Mouse (Mus musculus): ENCODE measurements around the gene Sf1. TPM values are rescaled to one million over a fixed set of nuclear protein-coding genes. Genes with fewer than 3 reads are reported as not detected.

Sf1 gene
- polyA plus RNA-seq, 1 experiment from 2014 or later: 126 TPM

- Histone ChIP-seq H3K27ac (ENCODE audit: low read length) (no peak overlapping the region), H3K4me3 (ENCODE audit: low read depth, low read length) (no peak overlapping the region), H3K4me2 (replicated peaks; ENCODE audit: low read depth, low read length) (no peak overlapping the region), H3K27me3 (ENCODE audit: control insufficient read depth, insufficient read depth, low read length) (no peaks in the 10 kb centered on the region), H3K9ac (replicated peaks; ENCODE audit: low read depth, low read length) (no peak overlapping the region), H3K4me1 (ENCODE audit: control insufficient read depth, insufficient read depth, low read length) (peaks cover 9% of the 10 kb centered on the region), H3K9me3 (ENCODE audit: control insufficient read depth, low read depth, low read length) (no peaks in the 10 kb centered on the region), H3K36me3 (ENCODE audit: control insufficient read depth, insufficient read depth, low read length) (no peaks in the 10 kb centered on the region)
- 58% methylated on average over 5 of the region's 5 CpGs for WGBS
- no peak for ATAC-seq (ENCODE audit: insufficient number of reproducible peaks, insufficient read depth, low FRiP score, low read depth)
Observed at GRCm38 (mm10) chr19:6331178-6331577, 32.3 kb upstream of the Sf1 start.

- Histone ChIP-seq H3K9ac (replicated peaks; ENCODE audit: low read depth, low read length) (no peak overlapping the region), H3K4me3 (ENCODE audit: low read depth, low read length) (no peak overlapping the region)
- 20% methylated on average over 13 of the region's 13 CpGs for WGBS
Observed at GRCm38 (mm10) chr19:6331719-6332516, 31.6 kb upstream of the Sf1 start.

DNA sequence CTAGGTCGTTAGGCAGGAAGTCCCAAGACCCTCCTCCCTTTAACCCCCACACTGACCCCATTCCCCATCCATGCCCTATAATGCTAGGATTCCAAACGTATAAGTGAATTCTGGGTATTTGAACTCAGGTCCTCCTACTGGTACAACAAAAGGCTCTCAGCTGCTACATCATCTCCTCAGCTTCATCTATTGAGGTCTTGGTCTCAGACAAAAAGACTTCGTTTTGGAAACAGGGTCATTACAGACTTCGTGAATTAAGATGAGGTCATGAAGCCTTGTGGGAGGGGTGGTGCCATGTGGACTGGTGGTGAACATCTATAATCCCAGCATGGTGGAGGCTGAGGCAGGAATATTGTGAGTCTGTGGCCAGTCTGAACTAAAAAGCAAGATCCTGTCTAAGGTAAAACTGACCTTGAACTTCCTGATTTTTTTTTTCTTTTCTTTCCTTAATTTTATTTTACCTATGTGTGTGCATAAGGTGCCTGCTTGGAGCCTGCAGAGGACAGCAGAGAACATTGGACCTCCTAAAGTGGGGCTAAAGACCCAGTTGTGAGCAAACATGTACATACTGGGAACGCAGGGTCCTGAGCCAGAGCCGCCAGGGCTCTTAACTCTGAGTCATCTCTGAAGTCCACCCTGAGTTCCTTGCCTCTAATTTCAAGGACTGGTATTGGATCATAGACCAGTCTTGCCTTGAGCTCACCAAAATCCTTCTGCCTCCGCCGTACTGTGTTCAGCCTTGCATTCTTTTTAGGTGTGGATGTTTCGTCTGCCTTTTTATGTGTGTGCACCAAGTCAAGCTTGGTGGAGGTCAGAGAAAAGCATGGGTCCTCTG is 29.5 kb upstream of the Sf1 start:
- Histone ChIP-seq H3K27me3 (ENCODE audit: control insufficient read depth, insufficient read depth, low read length) (no peaks in the 10 kb centered on the region), H3K4me3 (ENCODE audit: low read depth, low read length) (peak overlapping the region; percentile 80), H3K27ac (ENCODE audit: low read length) (peak overlapping the region; percentile 83), H3K4me2 (replicated peaks; ENCODE audit: low read depth, low read length) (peak overlapping the region; percentile 25), H3K4me1 (ENCODE audit: control insufficient read depth, insufficient read depth, low read length) (peaks cover 17% of the 10 kb centered on the region), H3K9ac (replicated peaks; ENCODE audit: low read depth, low read length) (no peak overlapping the region), H3K9me3 (ENCODE audit: control insufficient read depth, low read depth, low read length) (no peaks in the 10 kb centered on the region), H3K36me3 (ENCODE audit: control insufficient read depth, insufficient read depth, low read length) (peaks cover 17% of the 10 kb centered on the region)
- WGBS: 58% methylated on average over 9 of the region's 9 CpGs
- ATAC-seq (ENCODE audit: insufficient number of reproducible peaks, insufficient read depth, low FRiP score, low read depth): no peak

More at GRCm38 (mm10) chr19:6331719-6332516, 31.6 kb upstream of the Sf1 start:
- H3K36me3 ChIP-seq (ENCODE audit: control insufficient read depth, insufficient read depth, low read length): no peaks in the 10 kb centered on the region; the same call in 1 of the 2 replicates
- H3K4me2 ChIP-seq (replicated peaks; ENCODE audit: low read depth, low read length): no peak overlapping the region; the same call in 1 of the 2 replicates
- H3K9me3 ChIP-seq (ENCODE audit: control insufficient read depth, low read depth, low read length): no peaks in the 10 kb centered on the region
- no peaks in the 10 kb centered on the region for H3K27me3 ChIP-seq (ENCODE audit: control insufficient read depth, insufficient read depth, low read length)
- H3K4me1 ChIP-seq (ENCODE audit: control insufficient read depth, insufficient read depth, low read length): peaks cover 16% of the 10 kb centered on the region
- ATAC-seq (ENCODE audit: insufficient number of reproducible peaks, insufficient read depth, low FRiP score, low read depth): no peak
- no peak overlapping the region for H3K27ac ChIP-seq (ENCODE audit: low read length)

DNA sequence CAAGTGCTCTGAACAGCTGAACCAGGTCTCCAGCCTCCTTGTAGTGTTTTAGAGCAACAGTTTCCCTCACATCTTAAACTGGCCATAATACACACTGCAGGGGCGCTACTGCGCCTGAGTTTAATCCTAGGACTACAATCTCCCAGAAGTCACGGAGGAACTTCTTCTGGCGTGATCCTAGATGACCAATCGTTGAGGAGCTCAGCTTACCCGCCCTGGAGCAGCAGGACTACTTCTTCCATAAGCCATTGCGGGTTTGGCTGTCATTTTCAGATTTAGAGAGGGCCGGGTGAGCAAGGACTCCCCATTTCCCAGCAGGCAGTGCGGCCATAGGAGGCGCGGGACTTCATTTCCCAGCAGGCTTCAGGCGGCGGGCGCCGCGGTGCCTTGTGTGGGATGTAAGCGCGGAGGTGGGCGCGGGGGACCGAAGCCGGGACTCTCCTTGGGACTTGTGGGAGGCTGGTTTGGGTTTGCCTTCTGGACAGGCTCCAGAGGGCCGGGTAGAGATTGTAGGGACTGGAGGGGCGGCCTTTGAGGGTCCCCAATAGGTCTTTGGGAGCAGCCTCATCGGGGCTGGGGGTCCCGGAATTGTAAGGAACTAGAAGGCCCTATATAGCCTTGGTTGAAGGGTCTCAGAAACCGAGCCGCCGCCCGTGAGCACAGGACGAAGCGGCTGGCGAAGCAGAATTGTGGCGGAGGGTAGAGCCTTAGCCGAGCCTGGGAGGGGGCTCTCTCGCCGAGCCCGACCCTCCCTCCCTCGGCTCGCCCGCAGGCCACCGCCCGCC is 28.6 kb upstream of the Sf1 start, which contains the start of gene Men1:
TSS of gene Men1 (plus strand) at position 307 of the 785 bp plus-strand sequence.
- Histone ChIP-seq H3K4me1 (ENCODE audit: control insufficient read depth, insufficient read depth, low read length) (peaks cover 20% of the 10 kb centered on the region), H3K36me3 (ENCODE audit: control insufficient read depth, insufficient read depth, low read length) (peaks cover 26% of the 10 kb centered on the region), H3K9me3 (ENCODE audit: control insufficient read depth, low read depth, low read length) (no peaks in the 10 kb centered on the region), H3K4me2 (replicated peaks; ENCODE audit: low read depth, low read length) (peak within 1 kb of the TSS; percentile 82), H3K4me3 (ENCODE audit: low read depth, low read length) (peak within 1 kb of the TSS; percentile 80), H3K9ac (replicated peaks; ENCODE audit: low read depth, low read length) (peak within 1 kb of the TSS; percentile 77), H3K27me3 (ENCODE audit: control insufficient read depth, insufficient read depth, low read length) (no peaks in the 10 kb centered on the region), H3K27ac (ENCODE audit: low read length) (peak within 1 kb of the TSS; percentile 83)
- under 1% methylated on average over 43 of the region's 43 CpGs for WGBS
- ATAC-seq (ENCODE audit: insufficient number of reproducible peaks, insufficient read depth, low FRiP score, low read depth): peak; percentile 93

DNA sequence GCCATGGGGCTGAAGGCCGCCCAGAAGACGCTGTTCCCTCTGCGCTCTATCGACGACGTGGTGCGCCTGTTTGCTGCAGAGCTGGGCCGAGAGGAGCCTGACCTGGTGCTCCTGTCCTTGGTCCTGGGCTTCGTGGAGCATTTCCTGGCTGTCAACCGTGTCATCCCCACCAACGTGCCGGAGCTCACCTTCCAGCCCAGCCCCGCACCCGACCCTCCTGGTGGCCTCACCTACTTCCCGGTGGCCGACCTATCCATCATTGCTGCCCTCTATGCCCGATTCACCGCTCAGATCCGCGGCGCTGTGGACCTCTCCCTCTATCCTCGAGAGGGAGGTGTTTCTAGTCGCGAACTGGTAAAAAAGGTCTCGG is 28.0 kb upstream of the Sf1 start:
- no peaks in the 10 kb centered on the region for H3K9me3 ChIP-seq (ENCODE audit: control insufficient read depth, low read depth, low read length)
- H3K36me3 ChIP-seq (ENCODE audit: control insufficient read depth, insufficient read depth, low read length): peaks cover 31% of the 10 kb centered on the region
- H3K4me3 ChIP-seq (ENCODE audit: low read depth, low read length): peak overlapping the region; percentile 80
- H3K27me3 ChIP-seq (ENCODE audit: control insufficient read depth, insufficient read depth, low read length): no peaks in the 10 kb centered on the region
- H3K9ac ChIP-seq (replicated peaks; ENCODE audit: low read depth, low read length): peak overlapping the region; percentile 77
- peaks cover 23% of the 10 kb centered on the region for H3K4me1 ChIP-seq (ENCODE audit: control insufficient read depth, insufficient read depth, low read length)
- H3K4me2 ChIP-seq (replicated peaks; ENCODE audit: low read depth, low read length): peak overlapping the region; percentile 82
- 0% methylated on average over 25 of the region's 25 CpGs for WGBS
- H3K27ac ChIP-seq (ENCODE audit: low read length): peak overlapping the region; percentile 75
- no peak for ATAC-seq (ENCODE audit: insufficient number of reproducible peaks, insufficient read depth, low FRiP score, low read depth)

DNA sequence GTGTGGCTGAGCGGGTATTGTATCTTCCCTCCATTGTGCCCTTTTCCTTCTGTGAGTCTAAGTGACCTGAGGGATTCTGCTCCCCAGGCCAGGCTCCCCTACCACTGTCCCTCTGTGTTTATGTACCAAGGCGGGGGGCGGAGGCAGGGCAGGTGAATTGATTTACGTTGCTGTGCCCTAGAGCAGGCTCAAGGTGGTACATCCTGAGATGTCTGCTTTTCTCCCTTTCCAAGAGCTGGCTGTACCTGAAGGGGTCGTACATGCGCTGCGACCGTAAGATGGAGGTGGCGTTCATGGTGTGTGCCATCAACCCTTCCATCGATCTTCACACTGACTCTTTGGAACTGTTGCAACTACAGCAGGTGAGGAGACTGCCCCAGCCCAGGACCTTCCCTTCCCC is 26.6 kb upstream of the Sf1 start:
- H3K36me3 ChIP-seq (ENCODE audit: control insufficient read depth, insufficient read depth, low read length): peaks cover 31% of the 10 kb centered on the region
- no peak for ATAC-seq (ENCODE audit: insufficient number of reproducible peaks, insufficient read depth, low FRiP score, low read depth)
- peak overlapping the region; percentile 82; the same call in 1 of the 2 replicates for H3K4me2 ChIP-seq (replicated peaks; ENCODE audit: low read depth, low read length)
- no peak overlapping the region for H3K9ac ChIP-seq (replicated peaks; ENCODE audit: low read depth, low read length)
- no peaks in the 10 kb centered on the region for H3K27me3 ChIP-seq (ENCODE audit: control insufficient read depth, insufficient read depth, low read length)
- H3K4me1 ChIP-seq (ENCODE audit: control insufficient read depth, insufficient read depth, low read length): peaks cover 26% of the 10 kb centered on the region
- no peak overlapping the region for H3K27ac ChIP-seq (ENCODE audit: low read length)
- H3K4me3 ChIP-seq (ENCODE audit: low read depth, low read length): no peak overlapping the region
- WGBS: 93% methylated on average over 10 of the region's 10 CpGs
- H3K9me3 ChIP-seq (ENCODE audit: control insufficient read depth, low read depth, low read length): no peaks in the 10 kb centered on the region

DNA sequence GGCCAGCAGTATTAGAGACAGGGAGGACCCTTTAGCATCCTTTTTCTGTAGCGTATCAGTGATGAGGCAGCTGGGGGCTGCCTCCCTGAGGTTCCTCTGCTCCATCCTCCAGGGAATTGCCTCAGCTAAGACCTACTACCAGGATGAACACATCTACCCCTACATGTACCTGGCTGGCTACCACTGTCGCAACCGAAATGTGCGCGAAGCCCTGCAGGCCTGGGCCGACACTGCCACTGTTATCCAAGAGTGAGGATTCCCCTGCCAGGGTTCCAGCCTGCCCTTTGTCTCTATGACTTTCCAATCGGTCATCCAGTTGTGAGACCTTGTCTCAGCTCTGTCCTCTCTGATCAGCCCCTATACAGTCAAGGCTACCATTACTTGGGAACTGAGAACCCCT is 25.3 kb upstream of the Sf1 start:
- Histone ChIP-seq H3K27me3 (ENCODE audit: control insufficient read depth, insufficient read depth, low read length) (no peaks in the 10 kb centered on the region), H3K4me3 (ENCODE audit: low read depth, low read length) (no peak overlapping the region), H3K9ac (replicated peaks; ENCODE audit: low read depth, low read length) (no peak overlapping the region), H3K36me3 (ENCODE audit: control insufficient read depth, insufficient read depth, low read length) (peaks cover 31% of the 10 kb centered on the region), H3K9me3 (ENCODE audit: control insufficient read depth, low read depth, low read length) (no peaks in the 10 kb centered on the region), H3K4me2 (replicated peaks; ENCODE audit: low read depth, low read length) (no peak overlapping the region), H3K4me1 (ENCODE audit: control insufficient read depth, insufficient read depth, low read length) (peaks cover 26% of the 10 kb centered on the region), H3K27ac (ENCODE audit: low read length) (no peak overlapping the region)
- no peak for ATAC-seq (ENCODE audit: insufficient number of reproducible peaks, insufficient read depth, low FRiP score, low read depth)
- 97% methylated on average over 7 of the region's 7 CpGs for WGBS

DNA sequence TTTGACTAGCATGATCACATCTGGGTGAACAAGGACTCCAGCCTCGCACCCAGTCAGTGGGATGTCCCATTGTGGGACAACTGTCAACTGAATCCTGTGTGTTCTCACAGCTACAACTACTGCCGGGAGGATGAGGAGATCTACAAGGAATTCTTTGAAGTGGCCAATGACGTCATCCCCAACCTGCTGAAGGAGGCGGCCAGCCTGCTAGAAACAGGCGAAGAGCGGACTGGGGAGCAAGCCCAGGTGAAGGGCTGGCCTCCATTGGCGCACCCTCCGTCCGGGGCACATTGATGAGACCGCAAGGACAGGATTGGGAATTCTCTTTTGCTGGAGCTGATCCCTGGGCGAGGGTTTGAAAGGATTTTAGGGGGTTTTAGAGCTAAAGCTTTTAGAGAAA is 24.8 kb upstream of the Sf1 start:
- Histone ChIP-seq H3K36me3 (ENCODE audit: control insufficient read depth, insufficient read depth, low read length) (peaks cover 31% of the 10 kb centered on the region), H3K9me3 (ENCODE audit: control insufficient read depth, low read depth, low read length) (no peaks in the 10 kb centered on the region), H3K4me2 (replicated peaks; ENCODE audit: low read depth, low read length) (no peak overlapping the region), H3K27me3 (ENCODE audit: control insufficient read depth, insufficient read depth, low read length) (no peaks in the 10 kb centered on the region), H3K9ac (replicated peaks; ENCODE audit: low read depth, low read length) (no peak overlapping the region), H3K4me1 (ENCODE audit: control insufficient read depth, insufficient read depth, low read length) (peaks cover 26% of the 10 kb centered on the region), H3K4me3 (ENCODE audit: low read depth, low read length) (no peak overlapping the region), H3K27ac (ENCODE audit: low read length) (no peak overlapping the region)
- 93% methylated on average over 11 of the region's 11 CpGs for WGBS
- no peak for ATAC-seq (ENCODE audit: insufficient number of reproducible peaks, insufficient read depth, low FRiP score, low read depth)
